Mouse (Mus musculus): Measurements from ENCODE around the gene Btbd9. TPM values are rescaled to one million over a fixed set of nuclear protein-coding genes. Genes with fewer than 3 reads are reported as not detected.

Btbd9 gene
- polyA plus RNA-seq, 1 experiment from 2014 or later = 76.1 TPM

GRCm38 (mm10) chr17:30181554-30181953 is 394.7 kb downstream of the Btbd9 start:
- H3K4me3 ChIP-seq = no peak overlapping the region
- H3K36me3 ChIP-seq = peaks cover 15% of the 10 kb centered on the region
- no peaks in the 10 kb centered on the region for H3K9me3 ChIP-seq
- no peak overlapping the region for H3K4me2 ChIP-seq (replicated peaks)
- H3K4me1 ChIP-seq = no peaks in the 10 kb centered on the region
- no peak overlapping the region for H3K27ac ChIP-seq
- no peaks in the 10 kb centered on the region for H3K27me3 ChIP-seq
- H3K9ac ChIP-seq = no peak overlapping the region
- ATAC-seq (ENCODE audit: low FRiP score, low read depth) = no peak
- 88% methylated on average over 4 of the region's 4 CpGs for WGBS

GRCm38 (mm10) chr17:30180197-30180596 is 396.1 kb downstream of the Btbd9 start:
- Histone ChIP-seq H3K9ac (no peak overlapping the region), H3K4me1 (no peaks in the 10 kb centered on the region), H3K27me3 (no peaks in the 10 kb centered on the region), H3K4me3 (no peak overlapping the region), H3K27ac (no peak overlapping the region), H3K9me3 (no peaks in the 10 kb centered on the region), H3K36me3 (peaks cover 15% of the 10 kb centered on the region), H3K4me2 (replicated peaks) (no peak overlapping the region)
- ATAC-seq (ENCODE audit: low FRiP score, low read depth) = no peak
- 87% methylated on average over 6 of the region's 6 CpGs for WGBS

GRCm38 (mm10) chr17:30178402-30178801 is 397.9 kb downstream of the Btbd9 start:
- 82% methylated on average over 1 of the region's 1 CpGs for WGBS
- no peak overlapping the region for H3K9ac ChIP-seq
- H3K4me3 ChIP-seq = no peak overlapping the region
- no peaks in the 10 kb centered on the region for H3K4me1 ChIP-seq
- no peak for ATAC-seq (ENCODE audit: low FRiP score, low read depth)
- H3K27ac ChIP-seq = no peak overlapping the region
- no peak overlapping the region for H3K4me2 ChIP-seq (replicated peaks)
- H3K36me3 ChIP-seq = peaks cover 11% of the 10 kb centered on the region
- no peaks in the 10 kb centered on the region for H3K9me3 ChIP-seq
- H3K27me3 ChIP-seq = no peaks in the 10 kb centered on the region

DNA sequence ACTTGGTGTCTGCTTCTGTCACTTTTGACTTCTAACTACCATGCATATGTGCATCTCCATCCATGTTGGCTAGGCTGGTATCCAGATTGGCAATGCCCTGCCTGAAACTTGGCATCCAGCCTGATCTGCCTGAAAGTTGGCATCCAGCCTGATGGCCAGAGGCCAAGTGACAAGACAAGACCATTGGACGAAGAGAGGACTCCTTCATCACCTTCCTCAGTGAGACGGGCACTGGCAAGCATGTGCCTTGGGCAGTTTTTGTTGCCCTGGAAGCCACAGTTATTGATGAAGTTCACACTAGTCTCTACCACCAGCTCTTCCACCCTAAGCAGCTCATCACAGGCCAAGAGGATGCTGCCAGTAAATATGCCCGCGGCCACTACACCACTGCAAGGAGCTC is 398.9 kb downstream of the Btbd9 start:
- no peak overlapping the region for H3K9ac ChIP-seq
- ATAC-seq (ENCODE audit: low FRiP score, low read depth) = no peak
- no peak overlapping the region for H3K27ac ChIP-seq

More for the DNA sequence above, 398.9 kb downstream of the Btbd9 start:
- H3K27me3 ChIP-seq = no peaks in the 10 kb centered on the region
- H3K4me3 ChIP-seq = no peak overlapping the region
- H3K9me3 ChIP-seq = no peaks in the 10 kb centered on the region
- WGBS = 94% methylated on average over 4 of the region's 4 CpGs
- no peak overlapping the region for H3K4me2 ChIP-seq (replicated peaks)
- no peaks in the 10 kb centered on the region for H3K4me1 ChIP-seq
- peaks cover 11% of the 10 kb centered on the region for H3K36me3 ChIP-seq

Other genes starting within 250 kb of the Btbd9 start
- gene Dnah8, start 47.9 kb upstream of the Btbd9 start, polyA plus RNA-seq (2015; fragmentation: Nextera tagmentation; extraction: Ambion mirVana) = 0.72 and 1.1 TPM in 2 replicates
- 209 and 211 TPM in 2 replicates for gene Glo1, start 50.4 kb upstream of the Btbd9 start, polyA plus RNA-seq (2015; fragmentation: Nextera tagmentation; extraction: Ambion mirVana)

Measured in limb, embryonic 13.5 days (tissue).